Mouse (Mus musculus) testis, adult 2 months (tissue): ENCODE data around the gene Lag3.
"Not testable (repeated sequence)": the region's sequence is repeated elsewhere in the genome, so short reads cannot be mapped to it uniquely, and the experiment has no call there.

Experiments used
- CTCF ChIP-seq: fragments of 200-500 bp; IDR thresholded peaks from 2 replicates; pipeline ENCODE4 v1.5.1; 2012; ENCODE audit warnings: low read depth, mild to moderate bottlenecking, inconsistent platforms, low read length, moderate library complexity; ENCODE audit not compliant: control insufficient read depth, insufficient read depth, insufficient replicate concordance
- POLR2A ChIP-seq: fragments of 200-500 bp; IDR thresholded peaks from 2 replicates; pipeline ENCODE4 v1.6.1; 2012; ENCODE audit warnings: low read depth, mild to moderate bottlenecking, inconsistent platforms, low read length, moderate library complexity; ENCODE audit not compliant: control insufficient read depth

DNA sequence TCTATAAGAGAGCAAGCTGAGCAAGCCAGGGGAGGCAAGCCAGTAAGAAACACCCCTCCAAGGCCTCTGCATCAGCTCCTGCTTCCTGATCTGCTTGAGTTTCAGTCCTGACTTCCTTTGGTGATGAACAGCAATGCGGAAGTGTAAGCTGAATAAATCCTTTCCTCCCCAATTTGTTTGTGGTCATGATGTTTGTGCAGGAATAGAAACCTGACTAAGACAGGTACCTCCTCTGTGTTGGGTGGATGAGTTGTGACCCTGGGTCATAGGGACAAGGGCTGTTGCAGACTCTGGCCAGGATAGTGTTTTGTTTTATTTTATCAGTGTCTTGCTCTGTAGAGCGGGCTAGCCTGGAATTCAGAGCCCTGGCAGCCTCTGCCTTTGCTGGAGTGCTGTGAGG, 17.4 kb downstream of the Lag3 start:
- TF ChIP-seq CTCF, POLR2A: not testable (repeated sequence)
